Mouse (Mus musculus) CH12.LX (cell line): ENCODE data around the gene Rftn2. TPM values are rescaled to one million over a fixed set of nuclear protein-coding genes. Genes with fewer than 3 reads are reported as not detected.

Experiments used
- polyA plus RNA-seq: library from polyadenylated mRNA; unstranded; fragments of >175 nt; gene quantifications from 2 replicates; pipeline ENCODE4 v1.2.1, GENCODE M21; 2012; ENCODE audit warnings: low read depth; ENCODE audit not compliant: insufficient read length
- total RNA-seq, 2 experiments: library from RNA; depleted of rRNA; stranded (reverse); fragments of 300-350 nt in 1 of 2; fragments of >200 nt in 1 of 2; gene quantifications; 2 replicates each; pipeline ENCODE4 v1.2.3; 2012 to 2014

The Rftn2 gene
- total and polyA plus RNA-seq, 3 experiments, result 0.91 to 1.4 (median 1.1) TPM

Other genes with a start within 250 kb of the Rftn2 start
- 109 and 120 TPM in 2 replicates for gene Sf3b1, start 199.3 kb downstream of the Rftn2 start, total RNA-seq (2012; rRNA removed)
- gene Sf3b1, start 199.3 kb downstream of the Rftn2 start, total RNA-seq (2014; rRNA removed), result 186 and 246 TPM in 2 replicates
- gene Sf3b1, start 199.3 kb downstream of the Rftn2 start, polyA plus RNA-seq, result 133 and 162 TPM in 2 replicates
- 3.0 and 7.0 TPM in 2 replicates for gene Coq10b, start 174.0 kb downstream of the Rftn2 start, total RNA-seq (2012; rRNA removed)
- 14.4 and 15.5 TPM in 2 replicates for gene Coq10b, start 174.0 kb downstream of the Rftn2 start, total RNA-seq (2014; rRNA removed)
- gene Coq10b, start 174.0 kb downstream of the Rftn2 start, polyA plus RNA-seq, result 6.2 and 7.0 TPM in 2 replicates
- gene Hspe1, start 138.7 kb downstream of the Rftn2 start, total RNA-seq (2012; rRNA removed), result 479 and 709 TPM in 2 replicates
- gene Hspe1, start 138.7 kb downstream of the Rftn2 start, total RNA-seq (2014; rRNA removed), result 667 and 810 TPM in 2 replicates
- 728 and 915 TPM in 2 replicates for gene Hspe1, start 138.7 kb downstream of the Rftn2 start, polyA plus RNA-seq
- gene Hspd1, start 138.5 kb downstream of the Rftn2 start, total RNA-seq (2012; rRNA removed), result 363 and 594 TPM in 2 replicates
- 764 and 924 TPM in 2 replicates for gene Hspd1, start 138.5 kb downstream of the Rftn2 start, total RNA-seq (2014; rRNA removed)
- 920 and 1,101 TPM in 2 replicates for gene Hspd1, start 138.5 kb downstream of the Rftn2 start, polyA plus RNA-seq
- 12.3 and 16.7 TPM in 2 replicates for gene Mob4, start 95.6 kb downstream of the Rftn2 start, total RNA-seq (2012; rRNA removed)
- 49.5 and 62.4 TPM in 2 replicates for gene Mob4, start 95.6 kb downstream of the Rftn2 start, total RNA-seq (2014; rRNA removed)
- gene Mob4, start 95.6 kb downstream of the Rftn2 start, polyA plus RNA-seq, result 34.1 and 43.2 TPM in 2 replicates
- 4.5 and 5.7 TPM in 2 replicates for gene Mars2, start 10.4 kb upstream of the Rftn2 start, total RNA-seq (2012; rRNA removed)
- gene Mars2, start 10.4 kb upstream of the Rftn2 start, total RNA-seq (2014; rRNA removed), result 5.6 and 5.8 TPM in 2 replicates
- gene Mars2, start 10.4 kb upstream of the Rftn2 start, polyA plus RNA-seq, result 3.5 and 3.7 TPM in 2 replicates
- not detected in 2 replicates for gene Boll, start 136.7 kb upstream of the Rftn2 start, total RNA-seq (2012; rRNA removed)
- gene Boll, start 136.7 kb upstream of the Rftn2 start, total RNA-seq (2014; rRNA removed), result not detected in 2 replicates
- not detected in 2 replicates for gene Boll, start 136.7 kb upstream of the Rftn2 start, polyA plus RNA-seq
- under 0.01 and 0.13 TPM in 2 replicates for gene Plcl1, start 179.1 kb upstream of the Rftn2 start, total RNA-seq (2012; rRNA removed)
- gene Plcl1, start 179.1 kb upstream of the Rftn2 start, total RNA-seq (2014; rRNA removed), result 0.07 and 0.08 TPM in 2 replicates
- gene Plcl1, start 179.1 kb upstream of the Rftn2 start, polyA plus RNA-seq, result 0.04 and 0.41 TPM in 2 replicates